Mouse (Mus musculus) embryonic facial prominence, embryonic 11.5 days (tissue): ENCODE measurements at regions not wholly inside any gene's neighbourhood (a gene's known extent, or its start where the extent isn't known, plus 50 kb on each side); places are given as distances from the start of the nearest gene placed in this dataset.
A peak's percentile ranks its signal among the peaks of the same experiment; 100 is the strongest.

ENCODE experiments used
- ATAC-seq: fragments of 200-750 bp; cut with Nextera tagmentation; replicated peaks from 2 replicates; pipeline ENCODE4 v1.8.0; 2017; ENCODE audit warnings: low read depth; ENCODE audit not compliant: insufficient number of reproducible peaks, low FRiP score, low TSS enrichment
- DNase-seq: peaks from one replicate; pipeline ENCODE4 v3.0.0-alpha.2; 2015; ENCODE audit warnings: low spot score
- H3K27ac ChIP-seq: fragments of 300-500 bp; sonication (generic); replicated peaks from 2 replicates; pipeline ENCODE4 v1.5.1; 2014; ENCODE audit warnings: mild to moderate bottlenecking, low read depth, low read length, control low read depth
- H3K27me3 ChIP-seq: fragments of 300-500 bp; sonication (generic); 2 replicates; pipeline ENCODE4 v1.6.1; 2014; ENCODE audit warnings: mild to moderate bottlenecking, low read length, moderate library complexity, mixed read lengths; ENCODE audit not compliant: control insufficient read depth, insufficient read depth
- H3K36me3 ChIP-seq: fragments of 300-500 bp; sonication (generic); replicated peaks from 2 replicates; pipeline ENCODE4 v1.6.1; 2014; ENCODE audit warnings: low read depth, mild to moderate bottlenecking, low read length, moderate library complexity, mixed read lengths; ENCODE audit not compliant: control insufficient read depth, insufficient read depth
- H3K4me1 ChIP-seq: fragments of 300-500 bp; sonication (generic); 2 replicates; pipeline ENCODE4 v1.6.1; 2014; ENCODE audit warnings: low read length, mixed read lengths; ENCODE audit not compliant: control insufficient read depth, insufficient read depth
- H3K4me2 ChIP-seq: fragments of 300-500 bp; sonication (generic); 2 replicates; pipeline ENCODE4 v1.6.1; 2014; ENCODE audit warnings: low read depth, mild to moderate bottlenecking, control low read depth, low read length, moderate library complexity
- H3K4me3 ChIP-seq: fragments of 300-500 bp; sonication (generic); 2 replicates; pipeline ENCODE4 v1.5.1; 2014; ENCODE audit warnings: low read depth, low read length, control low read depth
- H3K9ac ChIP-seq: fragments of 300-500 bp; sonication (generic); replicated peaks from 2 replicates; pipeline ENCODE4 v1.6.1; 2014; ENCODE audit warnings: mild to moderate bottlenecking, control low read depth, low read length
- H3K9me3 ChIP-seq: fragments of 300-500 bp; sonication (generic); replicated peaks from 2 replicates; pipeline ENCODE4 v1.6.1; 2016; ENCODE audit warnings: mild to moderate bottlenecking, low read length, inconsistent platforms, mixed read lengths; ENCODE audit not compliant: control insufficient read depth
- WGBS: fragments of 180-500 bp; shearing (Covaris S2); extraction: QIAGEN DNeasy Blood & Tissue Kit; methylation state at CpG from one replicate; pipeline ENCODE4 v1.1.7; 2014; 5-methylcytosine and 5-hydroxymethylcytosine counted together

- no peak overlapping the region for H3K9ac ChIP-seq
- DNase-seq = no peak
These were observed 347.7 kb downstream of the Oca2 start for GRCm38 (mm10) chr7:56587283-56587682.

DNA sequence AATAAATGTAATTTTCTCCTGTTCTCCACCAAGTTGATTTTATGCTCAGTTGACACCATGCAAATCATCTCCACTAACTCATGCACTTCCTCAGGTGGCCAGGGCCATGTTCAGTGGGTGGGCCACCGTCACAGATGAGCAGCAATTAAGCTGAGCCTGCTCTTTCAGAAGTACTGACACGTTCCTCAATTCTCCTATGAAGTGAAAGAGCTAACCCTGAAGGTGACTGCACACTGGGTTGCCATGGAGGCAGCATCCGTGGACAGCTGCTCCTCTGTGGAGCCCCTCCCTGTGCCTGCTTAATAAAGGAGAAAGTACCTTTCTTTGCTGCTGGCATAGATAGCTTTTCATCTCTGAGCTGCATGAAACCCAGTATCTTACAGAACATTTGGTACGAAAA is 351.3 kb downstream of the Oca2 start:
- no peaks in the 10 kb centered on the region for H3K36me3 ChIP-seq
- no peak for DNase-seq
- WGBS = 50% methylated on average over 4 of the region's 4 CpGs
- no peaks in the 10 kb centered on the region for H3K27me3 ChIP-seq
- ATAC-seq = 0 out of 2 replicates have a peak, but pooled peaks have one; percentile 34
- H3K9me3 ChIP-seq = no peaks in the 10 kb centered on the region
- no peak overlapping the region for H3K4me3 ChIP-seq
- H3K4me1 ChIP-seq = no peaks in the 10 kb centered on the region
- H3K27ac ChIP-seq = no peak overlapping the region
- H3K9ac ChIP-seq = no peak overlapping the region
- no peak overlapping the region for H3K4me2 ChIP-seq

More at GRCm38 (mm10) chr7:56587283-56587682, 347.7 kb downstream of the Oca2 start:
- Histone ChIP-seq H3K27me3 (no peaks in the 10 kb centered on the region), H3K4me3 (no peak overlapping the region), H3K4me1 (no peaks in the 10 kb centered on the region), H3K27ac (no peak overlapping the region), H3K36me3 (no peaks in the 10 kb centered on the region), H3K9me3 (no peaks in the 10 kb centered on the region), H3K4me2 (no peak overlapping the region)
- ATAC-seq = no peak

GRCm38 (mm10) chr7:56591321-56591720 is 351.8 kb downstream of the Oca2 start:
- Histone ChIP-seq H3K36me3 (no peaks in the 10 kb centered on the region), H3K4me3 (no peak overlapping the region), H3K4me1 (no peaks in the 10 kb centered on the region), H3K9ac (no peak overlapping the region), H3K4me2 (no peak overlapping the region), H3K27ac (no peak overlapping the region), H3K27me3 (no peaks in the 10 kb centered on the region), H3K9me3 (no peaks in the 10 kb centered on the region)
- ATAC-seq = no peak
- DNase-seq = no peak
- WGBS = 65% methylated on average over 3 of the region's 3 CpGs

DNA sequence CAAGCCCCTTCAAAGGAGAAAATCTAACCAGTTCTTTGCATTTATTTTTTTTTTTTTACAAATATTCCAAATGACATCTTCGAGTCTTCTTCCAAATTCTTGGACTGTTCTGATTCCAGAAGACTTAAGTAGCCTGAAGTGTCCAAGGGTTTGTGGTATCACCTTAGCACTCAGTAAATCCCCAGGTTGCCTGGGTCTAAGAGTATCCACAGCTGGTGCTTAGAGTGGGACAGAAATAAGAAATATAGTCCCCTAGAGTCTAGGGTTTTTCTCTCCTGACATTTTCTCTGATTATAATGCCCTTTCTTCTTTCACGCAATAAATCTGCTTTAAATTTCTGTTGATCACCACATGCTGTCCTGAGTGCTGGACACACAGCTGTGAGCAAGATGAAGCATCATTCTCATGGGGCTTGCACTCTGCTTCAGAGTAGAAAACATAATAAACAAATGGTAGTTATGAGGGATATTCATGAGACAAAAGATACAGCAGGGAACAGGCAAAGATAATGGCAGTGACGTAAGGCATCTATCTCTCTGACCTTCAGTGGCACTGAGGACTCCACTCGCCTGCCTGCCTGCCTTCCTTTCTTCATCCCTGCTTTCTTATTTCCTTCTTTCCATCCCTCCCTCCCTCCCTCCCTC is 358.5 kb downstream of the Oca2 start:
- no peaks in the 10 kb centered on the region for H3K36me3 ChIP-seq
- H3K4me3 ChIP-seq = no peak overlapping the region
- H3K27ac ChIP-seq = no peak overlapping the region
- H3K27me3 ChIP-seq = no peaks in the 10 kb centered on the region
- H3K9me3 ChIP-seq = no peaks in the 10 kb centered on the region
- no peaks in the 10 kb centered on the region for H3K4me1 ChIP-seq
- DNase-seq (no peak), ATAC-seq (no peak)
- H3K9ac ChIP-seq = no peak overlapping the region
- no peak overlapping the region for H3K4me2 ChIP-seq
- 57% methylated on average over 4 of the region's 4 CpGs for WGBS
